Mouse (Mus musculus): ENCODE results near the gene Gm1113.

Gm1113 gene

DNA sequence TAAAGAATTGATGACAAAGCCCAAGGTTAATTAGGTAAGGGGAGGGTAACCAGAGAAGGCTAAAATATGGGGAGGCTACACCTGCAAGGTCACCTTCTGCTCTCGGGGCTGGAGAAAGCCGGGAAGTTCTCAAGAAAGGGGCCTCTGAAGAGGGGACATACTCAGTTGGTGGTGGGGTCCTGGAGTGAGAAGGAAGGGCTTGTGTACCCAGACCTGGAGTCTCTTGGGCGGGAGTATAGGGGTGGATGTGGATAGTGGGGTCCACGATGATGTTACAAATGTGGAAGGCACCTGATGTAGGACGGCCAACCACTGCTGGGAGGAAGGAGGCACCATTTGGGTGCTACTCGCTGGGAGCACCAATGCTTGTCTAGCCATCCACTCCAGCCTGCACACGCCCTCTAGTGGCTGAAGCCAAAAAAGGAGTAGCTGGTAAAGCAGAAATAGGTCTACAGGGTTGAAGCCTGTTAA lies 5.9 kb upstream of the Gm1113 start:
- peak; percentile 77 for DNase-seq

DNA sequence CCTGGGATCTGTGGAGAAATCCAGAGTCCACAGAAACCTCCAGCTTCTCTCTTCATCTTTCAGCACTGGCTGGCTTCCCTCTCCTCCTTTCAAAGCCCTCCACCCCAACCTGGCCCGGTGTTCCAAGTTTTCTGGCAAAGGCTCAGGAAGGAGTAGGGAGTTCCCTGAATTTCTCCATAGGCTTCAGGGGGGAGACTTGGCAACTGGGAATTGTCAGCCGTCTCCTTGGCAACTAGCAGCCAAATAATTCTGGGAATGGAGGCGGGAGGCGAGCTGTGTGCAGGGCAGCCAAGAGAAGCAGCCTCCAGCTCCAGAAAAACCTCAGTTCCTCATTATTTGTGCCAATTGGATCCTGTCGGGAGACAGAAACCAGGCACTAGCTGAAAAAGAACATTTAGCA lies 5.5 kb upstream of the Gm1113 start:
- DNase-seq, result peak; percentile 61

- DNase-seq, result no peak
These were observed 4.9 kb upstream of the Gm1113 start for GRCm38 (mm10) chr9:35522821-35523515.

- no peak for DNase-seq
These were observed 4.2 kb upstream of the Gm1113 start for GRCm38 (mm10) chr9:35522241-35522640.

- DNase-seq, result no peak
These were observed 2.7 kb upstream of the Gm1113 start for GRCm38 (mm10) chr9:35520631-35521348.

DNA sequence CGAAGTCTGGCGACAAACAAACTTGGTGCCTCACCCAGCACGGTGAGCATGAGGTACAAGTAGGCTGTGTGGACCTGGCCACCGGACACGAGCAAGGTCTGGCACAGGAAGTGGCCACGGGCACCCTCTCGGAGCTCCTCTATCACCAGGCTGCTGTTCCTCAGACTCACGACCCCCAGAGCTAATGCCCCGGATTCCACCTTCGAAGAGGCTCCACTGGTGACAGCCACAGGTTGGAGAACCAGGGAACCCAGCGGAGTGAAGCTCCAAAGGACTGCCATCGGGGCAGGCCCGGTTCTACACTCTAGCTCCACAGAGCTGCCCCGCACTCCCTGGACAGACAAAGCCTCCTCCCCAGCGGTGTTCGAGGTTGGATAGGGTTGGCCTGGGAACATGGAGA lies 1.4 kb downstream of the Gm1113 start:
- DNase-seq, result no peak

GRCm38 (mm10) chr9:35516182-35516581 lies 1.9 kb downstream of the Gm1113 start:
- DNase-seq, result no peak

DNA sequence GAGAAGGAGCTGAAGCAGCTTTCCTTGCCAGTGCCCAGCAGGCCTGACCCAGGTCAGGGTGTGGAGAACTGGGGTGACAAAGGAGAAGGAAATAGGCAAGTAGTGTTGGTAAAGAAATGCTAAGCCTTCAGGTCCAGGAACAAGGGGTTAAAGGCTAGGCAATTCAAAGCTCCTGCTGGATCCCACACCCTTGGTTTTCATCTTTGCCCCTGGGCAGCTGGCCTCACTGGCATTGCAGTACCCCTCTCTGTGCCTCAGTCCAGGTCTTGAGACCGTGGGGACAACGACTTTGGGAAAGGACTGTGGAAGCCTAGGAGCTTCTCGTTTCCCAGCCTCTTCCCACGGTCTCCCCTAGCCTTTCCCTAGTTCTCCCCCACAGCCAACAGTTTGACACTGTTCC lies 4.2 kb downstream of the Gm1113 start:
- DNase-seq, result no peak

DNA sequence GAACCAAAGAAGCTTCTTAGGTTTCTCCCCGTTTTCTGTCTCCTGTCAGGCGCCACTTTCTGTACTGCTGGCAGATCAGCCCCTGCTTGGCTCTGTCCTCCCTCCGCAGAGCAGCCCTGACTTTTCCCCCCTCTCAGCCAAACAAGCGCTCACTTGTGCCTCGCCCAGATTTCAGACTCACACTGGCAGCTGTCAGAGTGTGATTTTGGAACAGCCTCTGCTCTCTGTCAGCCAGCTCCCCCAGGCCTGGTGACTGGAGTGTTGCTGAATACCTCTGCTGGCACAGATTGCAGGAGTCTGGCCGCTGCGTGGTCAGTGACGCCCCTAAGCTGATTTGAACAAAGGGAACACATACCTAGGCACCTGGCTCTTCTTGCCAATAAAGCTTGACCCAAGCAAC lies 9.8 kb downstream of the Gm1113 start:
- peak; percentile 30 for DNase-seq

DNA sequence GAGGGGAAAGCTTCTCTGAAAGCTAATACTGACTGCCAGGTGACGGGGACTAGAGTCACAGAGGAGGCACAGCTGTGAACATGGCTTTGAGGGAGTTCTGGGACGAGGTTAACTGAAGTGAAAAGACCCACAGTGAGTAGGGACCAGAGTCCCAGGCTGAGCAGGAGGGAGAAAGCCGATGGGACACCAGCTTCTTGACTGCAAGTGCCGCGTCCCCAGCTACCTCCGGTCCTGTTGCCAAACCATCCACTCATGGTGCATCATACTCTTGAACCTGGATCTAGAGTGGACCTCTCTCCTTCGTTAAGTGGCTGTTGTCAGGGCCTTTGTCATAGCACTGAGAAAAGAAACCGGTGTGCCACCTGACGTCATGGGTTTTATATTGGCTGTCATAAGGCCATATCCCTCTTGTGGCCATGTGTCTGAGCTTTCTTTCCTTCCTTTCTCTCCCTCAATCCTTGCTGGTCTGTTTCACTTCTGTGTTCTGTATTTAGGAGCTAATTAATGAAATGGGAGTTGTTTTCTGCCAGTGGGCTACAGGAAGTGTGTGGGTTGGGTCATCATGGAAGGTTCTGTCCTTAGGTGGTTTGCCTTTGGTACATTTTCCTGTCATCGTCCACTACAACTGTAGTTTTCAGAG lies 15.6 kb downstream of the Gm1113 start:
- DNase-seq, result no peak

DNA sequence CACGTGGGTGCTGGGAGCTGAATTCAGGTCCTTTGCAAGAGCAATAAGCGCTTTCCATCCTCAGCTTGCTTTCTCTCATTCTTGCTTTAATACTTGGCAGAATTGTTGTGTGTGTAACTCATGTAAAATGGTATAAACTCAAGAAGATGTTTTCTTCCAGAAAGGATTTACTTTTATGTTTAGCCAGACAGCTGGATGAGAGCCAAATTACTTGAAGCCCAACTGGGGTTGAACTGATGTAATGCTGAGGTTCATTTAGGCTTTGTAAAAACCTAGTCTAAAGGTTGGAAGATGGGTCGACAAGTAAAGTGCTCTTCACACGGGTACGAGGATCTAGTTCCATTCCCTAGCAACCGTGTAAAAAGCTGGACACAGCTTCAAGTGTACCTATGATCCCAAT lies 18.1 kb downstream of the Gm1113 start:
- no peak for DNase-seq

GRCm38 (mm10) chr9:35495471-35495870 lies 22.6 kb downstream of the Gm1113 start:
- DNase-seq, result no peak

- no peak for DNase-seq
These were observed 23.1 kb downstream of the Gm1113 start for GRCm38 (mm10) chr9:35494937-35495336.

DNA sequence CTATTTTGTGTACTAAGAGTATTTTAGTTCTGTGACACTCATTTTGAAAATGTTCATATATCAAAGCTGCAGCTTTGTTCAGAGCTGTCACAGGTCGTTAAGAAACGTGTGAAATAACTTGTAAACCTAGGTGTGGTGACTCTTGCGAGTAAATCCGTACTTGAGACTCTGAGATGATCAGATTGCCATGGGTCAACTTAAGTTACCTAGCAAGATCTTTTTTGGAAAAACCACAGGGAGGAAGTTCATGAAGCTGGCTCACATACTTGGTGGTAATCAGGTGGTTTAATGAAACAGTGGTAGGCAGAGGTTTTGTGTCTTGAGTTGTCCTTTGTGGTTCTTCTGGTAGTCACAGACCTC lies 24.4 kb downstream of the Gm1113 start:
- no peak for DNase-seq

DNA sequence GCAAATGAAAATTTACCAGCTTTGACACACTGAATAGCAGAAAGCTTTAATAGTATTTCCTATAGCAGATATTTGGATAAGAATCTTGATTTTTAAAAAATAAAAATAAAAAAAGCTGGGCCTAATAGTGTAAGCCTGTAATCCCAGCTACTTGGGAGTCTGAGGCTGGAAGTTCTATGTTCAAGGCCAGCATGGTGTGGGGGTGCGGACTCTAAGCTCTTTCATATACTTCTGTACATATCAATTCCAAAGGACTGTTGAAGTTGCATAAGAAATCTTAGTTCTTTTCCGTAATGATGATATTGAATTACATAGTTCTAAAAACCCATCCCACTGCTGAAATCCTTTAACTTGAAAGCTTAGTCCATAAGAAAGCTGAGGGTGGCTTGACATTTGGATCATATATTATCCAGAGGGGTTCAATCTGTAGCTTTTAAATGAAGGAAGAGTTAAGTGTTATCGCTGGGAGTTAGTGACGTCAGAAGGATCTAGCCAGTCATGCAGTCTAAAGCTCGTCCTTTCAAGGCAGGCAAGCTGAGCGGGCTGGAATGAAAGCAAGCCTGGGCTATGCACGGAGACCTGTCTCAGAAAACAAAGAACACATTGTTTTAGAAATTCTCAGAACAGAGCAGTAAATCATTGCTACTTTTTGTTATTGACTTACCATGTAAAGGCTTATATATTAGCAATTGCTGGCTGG lies 24.9 kb downstream of the Gm1113 start:
- DNase-seq, result no peak

GRCm38 (mm10) chr9:35491109-35491866 lies 26.8 kb downstream of the Gm1113 start:
- no peak for DNase-seq

DNA sequence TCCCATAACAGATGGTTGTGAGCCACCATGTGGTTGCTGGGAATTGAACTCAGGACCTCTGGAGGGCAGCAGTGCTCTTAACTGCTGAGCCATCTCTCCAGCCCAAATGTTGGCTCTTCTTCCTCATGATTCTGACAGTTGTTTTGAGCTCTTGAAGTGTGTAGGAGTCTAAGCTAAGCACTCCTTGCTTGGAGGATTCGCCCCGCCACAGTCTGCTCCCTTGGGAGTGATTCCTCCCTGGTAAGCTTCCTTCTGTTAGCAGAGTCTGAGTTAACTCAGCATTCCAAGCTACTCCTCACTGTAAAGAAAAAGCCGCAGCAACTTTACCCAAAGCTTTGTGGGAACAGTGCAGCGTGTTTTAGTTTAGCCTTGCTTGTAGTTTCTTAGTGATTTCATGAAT lies 29.6 kb downstream of the Gm1113 start:
- no peak for DNase-seq

DNA sequence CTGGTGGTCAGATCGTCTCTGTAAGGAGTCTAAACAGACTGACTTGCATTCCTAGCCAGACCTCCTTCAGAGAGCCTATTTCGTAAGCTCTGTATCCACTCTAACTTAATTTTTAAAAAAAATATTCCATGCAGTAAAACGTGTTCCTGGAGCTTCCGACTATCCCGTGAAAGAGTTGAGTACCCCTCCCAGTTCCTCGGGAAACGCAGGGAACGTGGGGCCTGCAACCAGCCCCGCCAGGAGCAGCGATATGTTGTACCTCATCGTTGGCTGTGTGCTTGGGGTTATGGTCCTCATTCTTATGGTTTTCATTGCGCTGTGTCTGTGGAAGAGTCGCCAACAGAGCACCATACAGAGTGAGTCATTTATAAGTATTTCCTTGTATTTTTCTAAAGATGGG lies 31.5 kb downstream of the Gm1113 start:
- DNase-seq, result no peak

DNA sequence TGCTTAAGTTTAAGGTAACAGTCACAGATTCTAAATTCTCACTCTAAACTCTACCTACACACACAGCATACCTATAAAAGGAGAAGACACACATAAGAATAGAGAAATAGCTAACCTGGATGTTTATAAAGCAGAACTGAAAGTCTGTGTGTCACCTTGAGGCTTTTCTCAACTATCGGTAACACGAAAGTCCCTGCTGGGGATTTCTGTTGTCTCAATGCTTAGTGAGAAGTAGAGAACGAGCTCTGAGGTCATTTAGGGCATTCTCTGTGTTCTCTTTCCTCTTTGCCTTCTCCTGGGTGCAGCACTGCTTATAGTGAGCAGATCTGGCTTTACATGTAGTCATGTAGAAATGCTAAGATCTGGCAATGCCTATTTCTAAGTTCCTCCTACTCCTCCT lies 34.1 kb downstream of the Gm1113 start:
- no peak for DNase-seq

GRCm38 (mm10) chr9:35482014-35482898 lies 35.8 kb downstream of the Gm1113 start:
- DNase-seq, result no peak

DNA sequence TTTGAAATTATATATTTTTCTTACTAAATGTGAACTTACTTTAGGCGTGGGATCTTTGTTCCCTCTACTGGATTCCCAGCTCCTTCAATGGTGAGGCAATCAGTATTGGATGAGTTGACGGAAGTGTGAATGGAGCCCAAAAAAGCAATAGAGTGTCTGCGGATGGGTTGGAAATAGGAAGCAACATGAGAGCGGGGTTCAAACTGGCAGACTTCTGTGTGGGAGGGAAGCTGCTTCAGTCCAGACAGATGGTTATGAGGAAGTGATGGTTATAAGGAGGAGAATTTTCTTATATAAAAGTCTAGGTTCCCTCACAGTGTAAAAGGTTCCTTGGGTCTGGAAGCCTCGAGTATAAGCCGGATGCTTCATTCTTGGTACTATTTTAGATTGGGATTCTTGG lies 38.6 kb downstream of the Gm1113 start:
- DNase-seq, result no peak

DNA sequence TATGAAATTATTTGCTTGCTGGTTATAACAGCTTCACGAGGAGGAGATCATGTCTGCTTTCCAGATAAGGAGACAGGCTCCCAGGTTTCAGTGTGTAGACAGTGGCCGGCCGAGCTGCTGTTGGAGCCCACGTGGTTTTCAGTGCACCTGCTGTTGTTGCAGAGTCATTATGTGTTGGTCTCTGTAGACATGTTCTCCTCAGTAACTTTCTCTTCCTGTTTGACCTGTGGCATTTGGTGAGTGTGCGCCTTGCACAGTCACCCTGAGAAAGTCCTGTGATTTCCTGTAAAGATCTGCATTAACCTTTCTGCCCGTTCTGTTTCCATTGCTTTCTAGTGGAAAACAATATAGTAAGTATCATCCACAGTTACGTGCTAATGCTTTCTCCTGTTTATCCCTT lies 42.7 kb downstream of the Gm1113 start:
- DNase-seq, result no peak
